Mouse (Mus musculus): ENCODE results near the gene Klhl25. TPM values are rescaled to one million over a fixed set of nuclear protein-coding genes. Genes with fewer than 3 reads are reported as not detected.

The Klhl25 gene
- total and polyA plus RNA-seq, 3 experiments = 11.0 to 14.2 (median 12.9) TPM

GRCm38 (mm10) chr7:75840071-75840470 lies 8.0 kb upstream of the Klhl25 start:
- no peak overlapping the region for H3K4me3 ChIP-seq (replicated peaks in 1 of 3; ENCODE audit: low read depth in 2 of 3, low read length in 2 of 3, poor library complexity in 1 of 3)
- peaks cover 0 to 8% of the 10 kb centered on the region in 2 experiments; a peak in 2 of 4 replicates for H3K4me1 ChIP-seq (ENCODE audit: control insufficient read depth in 1 of 2, insufficient read depth in 2 of 2)
- H3K27ac ChIP-seq (ENCODE audit: insufficient read depth, low read depth) = no peak overlapping the region
- H3K79me2 ChIP-seq (replicated peaks; ENCODE audit: control insufficient read depth, extremely low read depth, insufficient read depth, poor library complexity, severe bottlenecking) = no peaks in the 10 kb centered on the region
- in situ Hi-C loops (cut with MboI; ENCODE audit: low pct_ligation_motif_present, low pct_unique_long_range_greater_than_20kb, low sequenced_read_pairs) = no loop called here
- no peaks in the 10 kb centered on the region for H3K36me3 ChIP-seq (replicated peaks in 1 of 2; ENCODE audit: control insufficient read depth in 1 of 2, insufficient read depth in 1 of 2, low read length in 1 of 2)
- H3K4me2 ChIP-seq (ENCODE audit: insufficient read depth, low read depth, poor library complexity, severe bottlenecking) = no peak overlapping the region
- no peaks in the 10 kb centered on the region for H3K9me3 ChIP-seq (replicated peaks; ENCODE audit: low read length)
- no peak for DNase-seq (ENCODE audit: extremely low read depth)
- TF ChIP-seq NELFE (IDR thresholded peaks at IDR 0.05; ENCODE audit: low read depth, low read length) (no peak), CHD1 (IDR thresholded peaks at IDR 0.05; ENCODE audit: low read depth, low read length) (no peak), RAD21 (IDR thresholded peaks at IDR 0.05; ENCODE audit: low read depth, low read length) (no peak), ELF1 (IDR thresholded peaks at IDR 0.05; ENCODE audit: low read depth, low read length) (no peak), PAX5 (IDR thresholded peaks at IDR 0.05; ENCODE audit: low read length) (no peak), SMC3 (IDR thresholded peaks at IDR 0.05; ENCODE audit: low read depth, low read length) (no peak), ETS1 (conservative IDR thresholded peaks at IDR 0.05; ENCODE audit: low read depth, low read length) (no peak), GABPA (IDR thresholded peaks at IDR 0.05; ENCODE audit: insufficient replicate concordance, low read depth, low read length) (no peak)
- H3K9ac ChIP-seq (ENCODE audit: insufficient read depth, low read depth) = no peak overlapping the region
- H3K27me3 ChIP-seq (replicated peaks) = no peaks in the 10 kb centered on the region
- dilution Hi-C loops (cut with MboI; ENCODE audit: extremely low pct_ligation_motif_present, extremely low pct_unique_long_range_greater_than_20kb, low sequenced_read_pairs) = no loop called here

- Histone ChIP-seq H3K79me2 (replicated peaks; ENCODE audit: control insufficient read depth, extremely low read depth, insufficient read depth, poor library complexity, severe bottlenecking) (no peaks in the 10 kb centered on the region), H3K4me3 (replicated peaks in 1 of 3; ENCODE audit: low read depth in 2 of 3, low read length in 2 of 3, poor library complexity in 1 of 3) (no peak overlapping the region), H3K27ac (ENCODE audit: insufficient read depth, low read depth) (no peak overlapping the region), H3K36me3 (replicated peaks in 1 of 2; ENCODE audit: control insufficient read depth in 1 of 2, insufficient read depth in 1 of 2, low read length in 1 of 2) (no peaks in the 10 kb centered on the region), H3K9ac (ENCODE audit: insufficient read depth, low read depth) (no peak overlapping the region), H3K9me3 (replicated peaks; ENCODE audit: low read length) (no peaks in the 10 kb centered on the region), H3K4me2 (ENCODE audit: insufficient read depth, low read depth, poor library complexity, severe bottlenecking) (no peak overlapping the region), H3K27me3 (replicated peaks) (no peaks in the 10 kb centered on the region), H3K4me1 (ENCODE audit: control insufficient read depth in 1 of 2, insufficient read depth in 2 of 2) (peaks cover 0 to 3% of the 10 kb centered on the region in 2 experiments; a peak in 1 of 4 replicates)
- dilution Hi-C loops (cut with MboI; ENCODE audit: extremely low pct_ligation_motif_present, extremely low pct_unique_long_range_greater_than_20kb, low sequenced_read_pairs) (no loop called here), in situ Hi-C loops (cut with MboI; ENCODE audit: low pct_ligation_motif_present, low pct_unique_long_range_greater_than_20kb, low sequenced_read_pairs) (no loop called here)
- TF ChIP-seq CTCF (conservative IDR thresholded peaks at IDR 0.05 in 1 of 2, IDR thresholded peaks at IDR 0.05 in 1 of 2; ENCODE audit: low read depth in 2 of 2, low read length in 2 of 2) (no peak), ELF1 (IDR thresholded peaks at IDR 0.05; ENCODE audit: low read depth, low read length) (no peak), POLR2A (IDR thresholded peaks at IDR 0.05; ENCODE audit: low read depth, low read length) (no peak), KAT2A (IDR thresholded peaks at IDR 0.05; ENCODE audit: insufficient replicate concordance, low read length) (no peak), MEF2A (IDR thresholded peaks at IDR 0.05; ENCODE audit: borderline replicate concordance, low read depth, low read length) (no peak), JUN (IDR thresholded peaks at IDR 0.05; ENCODE audit: insufficient read depth, low read depth, low read length) (no peak), ZC3H11A (IDR thresholded peaks at IDR 0.05; ENCODE audit: low read depth, low read length) (no peak), SMC3 (IDR thresholded peaks at IDR 0.05; ENCODE audit: low read depth, low read length) (no peak), RAD21 (IDR thresholded peaks at IDR 0.05; ENCODE audit: low read depth, low read length) (no peak), MAZ (IDR thresholded peaks at IDR 0.05; ENCODE audit: low read depth, low read length) (no peak), PAX5 (IDR thresholded peaks at IDR 0.05; ENCODE audit: low read length) (no peak), TBP (conservative IDR thresholded peaks at IDR 0.05; ENCODE audit: low read depth, low read length) (no peak), ZMIZ1 (IDR thresholded peaks at IDR 0.05; ENCODE audit: low read depth, low read length) (no peak), USF2 (conservative IDR thresholded peaks at IDR 0.05; ENCODE audit: low read depth, low read length) (no peak), BHLHE40 (IDR thresholded peaks at IDR 0.05; ENCODE audit: low read depth, low read length) (no peak), EP300 (IDR thresholded peaks at IDR 0.05; ENCODE audit: low read length) (no peak), UBTF (IDR thresholded peaks at IDR 0.05; ENCODE audit: low read depth, low read length) (no peak), MYC (IDR thresholded peaks at IDR 0.05; ENCODE audit: low read depth, low read length) (no peak), CHD2 (IDR thresholded peaks at IDR 0.05; ENCODE audit: low read length) (no peak), ZKSCAN1 (IDR thresholded peaks at IDR 0.05; ENCODE audit: borderline replicate concordance, low read depth, low read length) (no peak)
- DNase-seq (ENCODE audit: extremely low read depth) = no peak
Observed at GRCm38 (mm10) chr7:75842306-75842705, 5.8 kb upstream of the Klhl25 start.

All from CH12.LX (cell line).